Mouse (Mus musculus): ENCODE data around the gene Pabpc6.

DNA sequence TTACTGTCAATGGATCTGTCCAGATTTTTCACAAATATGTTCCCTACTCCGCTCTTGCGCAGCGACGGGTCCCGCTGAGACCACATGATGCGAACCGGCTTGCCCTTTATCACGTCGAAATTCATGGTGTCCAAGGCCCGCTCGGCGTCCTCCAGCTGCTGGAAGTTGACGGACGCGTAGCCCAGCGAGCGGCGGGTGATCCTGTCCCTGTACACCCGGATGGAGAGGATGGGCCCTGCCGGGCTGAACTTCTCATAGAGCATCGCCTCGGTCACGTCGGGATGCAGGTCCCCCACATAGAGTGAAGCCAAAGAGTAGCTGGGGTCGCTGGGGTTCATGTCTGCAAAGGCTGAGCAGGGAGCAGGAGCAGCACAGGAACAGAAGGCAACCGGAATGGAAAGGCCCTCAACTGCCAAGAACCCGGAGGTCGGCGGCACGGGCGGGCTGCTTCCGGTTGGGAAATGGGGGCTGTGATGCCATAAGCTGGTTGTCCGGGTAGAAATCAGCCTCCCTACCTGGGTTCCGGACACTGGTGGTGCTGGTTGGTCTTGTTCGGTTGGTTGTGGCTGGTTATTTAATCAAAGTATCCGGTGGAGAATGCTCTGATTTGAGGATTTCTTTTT, at the start of gene Pabpc6:
- TF ChIP-seq CTCF (IDR thresholded peaks at IDR 0.05; ENCODE audit: insufficient read depth, low read length): no peak
- TF ChIP-seq POLR2A (IDR thresholded peaks at IDR 0.05; ENCODE audit: borderline replicate concordance, extremely low read depth, low read depth, low read length): no peak
